Mouse (Mus musculus): ENCODE data around the gene Itgav. TPM values are rescaled to one million over a fixed set of nuclear protein-coding genes. Genes with fewer than 3 reads are reported as not detected.

Itgav gene
- total RNA-seq, 2 experiments from 2014 or later, result 68.7 to 69.5 TPM

DNA sequence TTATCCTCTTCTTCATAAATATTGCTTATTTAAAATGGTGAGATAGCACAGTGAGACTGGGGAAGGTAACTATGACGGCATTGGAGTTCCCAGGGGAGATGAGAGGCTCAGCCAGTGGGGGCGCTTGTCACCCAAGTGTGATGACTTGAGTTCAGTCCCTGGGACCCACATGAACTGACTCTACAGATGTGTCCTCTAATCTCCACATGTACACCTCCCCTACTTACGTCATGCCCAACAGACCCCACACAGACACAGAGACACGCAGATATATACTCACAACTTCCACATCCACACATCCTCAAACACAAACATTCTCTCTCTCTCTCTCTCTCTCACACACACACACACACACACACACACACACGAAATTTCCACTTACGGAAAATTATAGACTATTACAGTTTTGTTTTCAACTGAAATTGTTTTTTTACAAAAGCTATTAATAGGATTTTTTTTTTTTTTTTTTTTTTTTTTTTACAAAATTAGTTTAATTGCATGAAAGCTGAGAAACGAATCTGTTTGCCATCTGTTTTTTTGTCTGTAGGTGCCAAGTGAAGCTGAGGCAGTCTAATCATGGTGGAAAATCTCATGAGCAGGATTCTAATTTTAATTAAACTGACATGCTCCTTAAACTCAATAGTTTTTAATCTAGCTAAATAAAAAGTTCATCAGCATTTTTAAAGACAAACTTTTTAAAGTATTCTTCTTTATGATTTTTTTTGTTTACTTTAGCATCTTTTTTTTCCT, 38.1 kb downstream of the Itgav start:
- DNase-seq (ENCODE audit: low spot score in 2 of 2), result peak in 1 of 2 experiments; percentile 29
- H3K4me3 ChIP-seq, result no peak overlapping the region
- peak; percentile 45 for TF ChIP-seq CTCF (conservative IDR thresholded peaks at IDR 0.05)
- no peak overlapping the region for H3K27ac ChIP-seq

DNA sequence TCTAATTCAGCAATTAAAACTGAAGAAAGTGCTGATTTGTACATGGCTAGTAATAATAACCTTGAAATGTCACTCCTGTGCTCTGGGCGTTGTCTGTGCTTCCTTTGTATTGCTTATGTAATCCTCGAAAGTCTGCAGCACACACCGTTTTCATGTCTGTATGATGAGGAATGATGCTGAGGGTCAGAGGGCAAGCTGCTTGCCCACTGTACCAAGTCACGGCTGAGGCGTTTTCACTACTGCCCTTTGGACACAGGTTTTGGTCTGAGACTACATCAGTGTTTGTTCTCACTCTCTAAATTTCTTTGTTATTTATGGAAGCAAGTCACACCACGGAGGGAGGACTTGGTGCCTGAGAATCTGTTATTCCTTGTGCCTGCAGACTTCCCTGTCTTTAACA, 41.9 kb downstream of the Itgav start:
- TF ChIP-seq CTCF (conservative IDR thresholded peaks at IDR 0.05), result no peak
- no peak for DNase-seq (ENCODE audit: low spot score in 2 of 2)
- no peak overlapping the region for H3K27ac ChIP-seq
- H3K4me3 ChIP-seq, result no peak overlapping the region

DNA sequence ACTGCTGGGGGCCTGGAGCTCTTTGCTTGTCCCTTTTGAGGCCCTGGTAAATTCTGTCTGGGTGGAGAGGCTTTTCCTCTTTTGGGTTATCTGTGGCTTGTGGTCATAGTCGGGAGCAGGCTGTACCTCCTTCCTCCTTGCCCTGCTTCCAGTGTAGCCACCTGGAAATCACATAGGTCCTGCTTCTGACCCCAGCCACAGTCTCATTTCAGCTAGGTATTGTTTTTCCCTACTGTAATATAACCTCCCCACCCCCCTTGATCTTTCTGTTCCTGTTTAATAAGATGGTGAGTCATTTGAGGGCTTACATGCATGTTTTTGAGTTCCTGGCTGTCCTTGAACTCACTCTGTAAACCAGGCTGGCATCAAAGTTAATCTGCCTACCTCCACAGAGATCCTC, 42.7 kb downstream of the Itgav start:
- TF ChIP-seq CTCF (conservative IDR thresholded peaks at IDR 0.05), result no peak
- Histone ChIP-seq H3K27ac (no peak overlapping the region), H3K4me3 (no peak overlapping the region)
- no peak for DNase-seq (ENCODE audit: low spot score in 2 of 2)

DNA sequence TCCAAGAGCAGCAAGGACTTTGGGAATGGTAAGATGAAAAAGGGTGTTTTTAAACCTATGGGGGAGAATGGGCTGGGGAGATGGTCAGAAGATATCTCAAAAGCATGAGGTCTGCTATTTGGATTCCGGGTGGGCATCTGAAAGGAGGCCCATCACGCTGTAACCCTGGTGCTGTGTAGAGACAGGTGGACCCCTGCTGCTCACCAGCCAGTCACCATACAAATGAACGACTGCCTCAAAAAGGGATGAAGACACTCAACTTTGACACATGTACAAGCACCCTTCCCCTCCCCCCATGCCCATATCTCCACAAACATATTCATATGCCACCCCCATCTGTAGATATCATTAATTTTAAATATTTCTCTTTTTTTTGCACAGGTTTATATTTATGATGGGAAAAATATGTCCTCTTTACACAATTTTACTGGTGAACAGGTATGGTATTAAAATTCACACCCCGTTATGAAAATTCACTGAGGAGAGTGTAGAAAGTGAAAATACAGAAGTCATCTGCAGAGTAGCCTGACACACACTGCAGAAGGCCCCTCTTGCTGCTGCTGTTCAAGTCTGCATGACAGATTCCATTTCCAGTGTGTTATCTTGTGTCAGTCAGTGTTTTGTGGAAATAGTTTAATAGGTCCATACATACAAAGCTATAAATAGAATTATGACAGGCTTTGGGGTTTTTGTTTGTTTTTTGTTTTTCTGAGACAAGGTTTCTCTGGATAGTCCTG, 44.3 kb downstream of the Itgav start:
- no peak for DNase-seq (ENCODE audit: low spot score in 2 of 2)
- Histone ChIP-seq H3K27ac (no peak overlapping the region), H3K4me3 (no peak overlapping the region)
- TF ChIP-seq CTCF (conservative IDR thresholded peaks at IDR 0.05), result no peak

DNA sequence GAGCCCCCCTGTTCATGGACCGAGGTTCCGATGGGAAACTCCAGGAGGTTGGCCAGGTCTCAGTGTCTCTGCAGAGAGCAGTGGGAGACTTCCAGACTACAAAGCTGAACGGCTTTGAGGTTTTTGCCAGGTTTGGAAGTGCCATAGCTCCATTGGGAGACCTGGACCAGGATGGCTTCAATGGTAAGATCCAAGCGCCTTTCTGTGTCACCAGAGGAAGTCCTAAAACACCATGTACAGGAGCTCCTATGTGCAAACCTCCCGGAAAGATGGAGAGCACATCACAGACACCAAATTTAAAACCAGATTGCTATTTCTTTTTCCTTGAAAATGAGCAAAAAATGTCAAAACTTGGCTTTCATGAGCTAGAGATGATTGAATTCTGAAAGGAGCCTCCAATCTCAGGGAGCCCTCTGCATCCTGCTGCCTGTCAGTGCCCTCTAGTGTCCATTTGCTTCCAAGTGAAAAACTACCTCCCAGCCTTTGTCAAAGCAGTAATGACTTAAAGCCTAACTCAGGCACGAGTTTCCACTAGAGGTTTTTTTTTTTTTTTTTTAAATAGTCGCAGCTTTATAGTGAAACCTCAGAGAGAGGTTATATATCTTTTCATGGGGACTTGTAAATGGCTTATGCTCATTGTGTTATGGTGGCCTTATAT, 47.1 kb downstream of the Itgav start:
- DNase-seq (ENCODE audit: low spot score in 2 of 2), result peak; percentile 75 to 80
- H3K27ac ChIP-seq, result peak overlapping the region; percentile 46
- no peak overlapping the region for H3K4me3 ChIP-seq
- peak; percentile 92 for TF ChIP-seq CTCF (conservative IDR thresholded peaks at IDR 0.05)

DNA sequence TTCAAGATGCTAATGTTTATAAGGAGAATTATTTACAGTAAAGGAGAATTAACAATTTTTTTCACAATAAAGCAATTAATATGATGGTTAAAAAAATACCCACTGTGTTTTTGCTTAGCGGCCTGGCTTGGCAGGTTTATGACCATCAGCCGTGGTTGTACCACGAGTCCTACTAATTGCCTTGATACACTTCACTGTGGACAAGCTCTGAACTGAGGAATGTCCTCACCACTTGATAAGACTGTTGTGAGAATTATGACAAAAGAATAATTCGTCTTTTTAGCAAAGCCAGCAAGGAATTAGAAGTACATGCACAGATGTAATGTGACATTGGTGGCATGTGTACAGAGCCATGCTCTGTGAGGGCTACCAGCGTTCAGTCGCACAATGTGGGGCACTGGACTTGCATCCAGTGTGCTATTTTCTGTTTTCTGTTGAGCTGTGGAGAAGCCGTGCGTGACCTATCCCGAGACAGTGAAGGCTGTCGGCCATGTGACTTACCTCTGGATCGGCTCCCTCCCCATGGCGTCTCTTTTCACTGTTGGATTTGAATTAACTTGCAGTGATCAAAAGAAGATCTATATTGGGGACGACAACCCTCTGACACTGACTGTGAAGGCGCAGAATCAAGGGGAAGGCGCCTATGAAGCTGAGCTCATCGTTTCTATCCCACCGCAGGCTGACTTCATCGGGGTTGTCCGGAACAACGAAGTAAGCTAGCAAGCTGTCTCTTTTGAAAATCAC, 67.3 kb downstream of the Itgav start:
- DNase-seq (ENCODE audit: low spot score in 2 of 2), result no peak
- Histone ChIP-seq H3K4me3 (peak overlapping the region; percentile 6), H3K27ac (no peak overlapping the region)
- no peak for TF ChIP-seq CTCF (conservative IDR thresholded peaks at IDR 0.05)

DNA sequence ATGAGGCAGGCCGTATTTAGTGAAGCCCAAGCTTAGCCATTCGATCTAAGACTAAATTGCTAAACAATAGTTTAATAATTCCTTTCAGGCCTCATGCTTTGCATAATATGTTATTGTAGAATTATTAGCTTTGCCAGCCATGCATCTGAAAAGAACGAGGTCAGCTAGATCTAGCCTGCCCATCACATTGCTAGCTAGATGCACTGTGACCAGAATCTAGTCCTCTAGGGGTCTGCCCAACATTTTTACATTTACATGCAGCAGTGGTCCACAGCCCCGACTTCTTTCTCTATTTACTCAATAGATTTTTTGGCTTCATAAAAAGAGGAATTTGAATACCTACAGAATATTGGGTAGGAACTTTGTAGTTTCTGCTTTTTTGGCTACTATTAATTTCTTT, 67.9 kb downstream of the Itgav start:
- DNase-seq (ENCODE audit: low spot score in 2 of 2), result no peak
- no peak overlapping the region for H3K4me3 ChIP-seq
- TF ChIP-seq CTCF (conservative IDR thresholded peaks at IDR 0.05), result no peak
- no peak overlapping the region for H3K27ac ChIP-seq

DNA sequence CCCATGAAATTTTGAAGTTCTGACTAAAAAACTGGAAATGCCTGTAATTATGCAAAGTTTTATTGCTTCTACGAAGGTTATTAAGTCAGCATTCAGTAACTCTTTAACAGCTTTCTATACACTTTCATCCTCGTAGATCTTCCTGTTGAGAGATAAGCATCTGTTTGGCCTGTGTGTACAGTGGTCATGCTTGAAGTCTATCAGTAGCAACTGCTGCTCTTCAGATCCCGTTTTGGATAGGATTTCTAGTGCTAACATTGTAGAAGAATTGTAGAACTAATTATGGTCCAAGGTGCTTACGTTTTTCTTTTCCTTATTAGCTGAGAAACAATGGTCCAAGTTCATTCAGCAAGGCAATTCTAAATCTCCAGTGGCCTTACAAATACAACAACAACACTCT, 71.6 kb downstream of the Itgav start:
- no peak for DNase-seq (ENCODE audit: low spot score in 2 of 2)

DNA sequence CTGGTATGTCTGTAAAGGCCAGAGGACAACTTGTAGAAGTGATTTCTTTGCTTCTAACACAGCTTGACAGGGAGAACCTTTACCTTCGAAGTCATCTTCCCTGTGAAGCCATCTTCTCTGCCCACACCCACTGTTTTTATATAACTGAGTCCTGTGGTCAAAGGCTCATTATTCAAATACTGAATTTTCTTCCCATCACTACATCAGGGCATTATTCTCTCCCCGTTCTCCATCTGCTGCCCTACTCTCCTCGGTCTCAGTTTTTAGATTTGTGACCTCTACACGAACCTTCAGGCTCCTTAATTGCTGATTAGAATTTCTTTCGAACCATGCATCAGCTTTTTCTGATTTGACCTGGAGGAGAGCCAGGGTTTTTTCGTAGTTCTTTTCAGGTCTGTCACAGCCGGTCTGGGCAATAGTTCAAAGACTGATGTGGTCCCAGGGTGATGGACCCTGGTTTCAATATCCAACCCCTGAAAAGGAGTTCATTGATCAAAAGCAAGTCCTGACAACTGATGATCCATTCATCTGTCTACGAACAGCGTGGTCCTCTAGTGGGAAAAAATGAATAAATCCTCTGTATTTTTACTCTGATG, 73.8 kb downstream of the Itgav start:
- H3K27ac ChIP-seq, result no peak overlapping the region
- no peak for DNase-seq (ENCODE audit: low spot score in 2 of 2)
- H3K4me3 ChIP-seq, result no peak overlapping the region
- TF ChIP-seq CTCF (conservative IDR thresholded peaks at IDR 0.05), result no peak

More for the DNA sequence above, 71.6 kb downstream of the Itgav start:
- H3K4me3 ChIP-seq, result no peak overlapping the region
- no peak for TF ChIP-seq CTCF (conservative IDR thresholded peaks at IDR 0.05)
- no peak overlapping the region for H3K27ac ChIP-seq

DNA sequence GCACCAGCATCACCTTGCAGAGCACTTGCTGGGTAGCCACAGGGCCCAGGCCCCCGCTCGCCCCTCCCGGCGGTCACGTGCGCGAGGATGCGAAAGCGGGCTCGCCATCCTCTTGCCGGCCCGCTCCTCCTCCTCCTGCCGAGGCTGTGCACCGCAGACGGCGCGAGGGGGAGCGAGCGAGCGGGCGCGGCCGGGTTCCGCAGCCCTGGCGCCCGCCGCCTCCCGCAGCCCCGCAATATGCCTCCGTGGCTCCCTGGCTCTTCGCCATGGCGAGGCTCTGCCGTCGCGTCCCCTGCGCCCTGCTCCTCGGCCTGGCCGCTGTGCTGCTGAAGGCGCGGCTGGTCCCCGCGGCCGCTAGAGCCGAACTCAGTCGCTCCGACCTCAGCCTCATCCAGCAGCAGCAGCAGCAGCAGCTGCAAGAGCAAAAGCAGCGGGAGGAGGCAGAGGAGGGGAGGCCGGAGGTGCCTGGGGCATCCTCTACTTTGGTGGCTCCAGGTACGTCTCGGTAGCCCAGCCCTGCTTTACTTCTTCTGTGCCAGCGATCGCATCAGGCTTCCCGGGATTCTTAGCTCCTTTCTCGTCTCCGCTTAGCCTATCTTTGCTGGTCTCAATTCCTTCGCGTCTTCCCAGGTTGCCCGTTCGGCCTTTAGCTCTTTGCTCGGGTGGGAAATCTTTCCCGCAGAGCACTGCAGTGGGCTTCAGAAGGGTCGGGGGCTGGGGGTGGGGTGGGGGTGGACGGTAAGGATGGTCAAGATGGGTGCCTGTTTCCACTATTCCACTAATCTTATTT, 88.5 kb downstream of the Itgav start, which contains the start of gene Fam171b:
Gene Fam171b, plus strand, starts transcription at position 154 of the 790 bp plus-strand sequence.
- peak; percentile 65 for TF ChIP-seq CTCF (conservative IDR thresholded peaks at IDR 0.05)
- Histone ChIP-seq H3K4me3 (peak within 1 kb of the TSS; percentile 97), H3K27ac (peak within 1 kb of the TSS; percentile 100)
- DNase-seq (ENCODE audit: low spot score in 2 of 2), result peak; percentile 85 to 89

DNA sequence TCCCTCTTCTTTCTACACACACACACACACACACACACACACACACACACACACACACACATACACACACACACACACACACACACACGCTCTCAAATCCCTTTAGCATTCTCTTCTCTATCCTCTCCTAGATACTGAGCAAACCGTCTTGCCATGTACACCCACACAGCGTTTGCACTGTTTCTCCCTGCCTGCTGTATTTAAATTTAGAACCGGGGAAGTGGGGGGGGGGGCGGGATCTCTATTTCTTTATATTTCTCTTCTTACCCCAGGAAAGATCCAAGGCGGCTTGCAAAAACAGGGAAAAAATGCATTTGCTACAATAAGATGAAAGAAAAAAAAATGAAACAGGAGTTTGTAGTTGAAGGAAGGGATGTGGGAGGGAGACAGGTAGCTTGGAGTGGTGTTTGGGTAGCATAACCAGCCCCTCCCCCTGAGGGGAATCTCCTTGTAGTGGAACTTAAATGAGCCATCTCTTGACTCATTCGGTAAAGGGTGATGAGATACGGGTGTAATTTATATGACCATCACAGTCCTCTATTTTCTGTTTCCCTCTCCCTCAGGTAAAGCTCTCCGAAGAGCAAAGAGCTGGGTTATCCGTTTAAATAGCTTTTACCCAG, 89.2 kb downstream of the Itgav start:
- Histone ChIP-seq H3K27ac (peak overlapping the region; percentile 100), H3K4me3 (peak overlapping the region; percentile 97)
- DNase-seq (ENCODE audit: low spot score in 2 of 2), result peak; percentile 41 to 46
- TF ChIP-seq CTCF (conservative IDR thresholded peaks at IDR 0.05), result no peak

Measured in layer of hippocampus, adult 2 months (tissue).